Mouse (Mus musculus) erythroblast, embryonic 14.5 days (primary cell): Measurements from ENCODE around the gene Pex7.

ENCODE experiments used
- GATA1 ChIP-seq: IDR thresholded peaks from 2 replicates; pipeline ENCODE4 v1.6.1; 2012; ENCODE audit warnings: low read length, inconsistent platforms, mixed read lengths
- TAL1 ChIP-seq: IDR thresholded peaks from 3 replicates; pipeline ENCODE4 v1.6.1; 2012; ENCODE audit warnings: low read length, inconsistent platforms, mixed read lengths

DNA sequence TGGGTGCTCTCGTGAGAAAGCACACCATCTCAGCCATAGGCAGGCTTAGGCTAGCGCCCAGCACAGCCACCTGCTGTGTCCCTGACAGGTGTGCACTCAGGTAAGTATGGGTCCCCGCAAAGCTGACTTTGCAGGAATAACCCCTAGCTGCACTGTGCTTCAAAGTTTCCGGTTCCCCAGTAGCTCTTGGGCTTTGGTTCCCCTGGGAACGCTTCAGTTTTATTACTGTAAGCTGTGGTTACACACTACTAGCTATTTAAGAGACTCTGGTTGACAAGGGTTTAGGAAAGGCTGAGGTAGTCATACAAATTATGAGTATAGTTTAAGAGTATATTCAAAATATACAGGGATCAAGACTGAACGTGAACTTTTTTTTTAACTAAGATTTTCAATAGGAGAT lies 54.7 kb downstream of the Pex7 start:
- TF ChIP-seq GATA1 (no peak), TAL1 (no peak)
